Mouse (Mus musculus): Measurements from ENCODE around the gene Rhobtb1.

DNA sequence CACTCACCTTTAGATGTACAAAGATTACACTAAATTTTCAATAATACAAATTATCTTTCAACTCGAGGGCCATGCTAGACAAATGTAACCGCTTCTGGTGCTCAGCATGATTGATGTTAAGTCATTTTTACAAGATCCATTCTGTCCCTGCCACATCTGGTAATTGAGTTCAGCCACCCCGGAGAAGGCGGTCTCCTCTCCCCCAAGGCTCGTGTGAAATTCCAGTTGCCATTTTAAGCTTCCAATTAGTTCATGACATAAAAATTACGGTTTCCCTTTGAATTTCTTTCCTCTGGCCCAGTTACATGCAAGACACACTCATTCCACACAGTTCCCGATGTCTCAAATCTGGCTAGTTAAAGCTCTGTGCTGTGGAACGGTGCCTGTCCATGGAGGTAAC lies 162.7 kb downstream of the Rhobtb1 start:
- TF ChIP-seq POLR2A (IDR thresholded peaks at IDR 0.05; ENCODE audit: low read depth, low read length): no peak
- no peak for TF ChIP-seq CTCF (IDR thresholded peaks at IDR 0.05; ENCODE audit: extremely low read depth, insufficient read depth, insufficient read length, insufficient replicate concordance)
